Comparison of ENCODE assay signal across 8 mouse cellular contexts in genomic region chr5:112325546-112326445, GRCm38 (mm10). TPM values are rescaled to one million over a fixed set of nuclear protein-coding genes. Genes with fewer than 3 reads are reported as not detected.
DNase-seq lines count a peak whose midpoint lies in the region; ATAC-seq and TF ChIP-seq lines count a peak whose summit lies in the region.

Gene Tfip11, plus strand, starts transcription at chr5:112326358.

- peak; percentile 96 for DNase-seq in 416B (ENCODE audit: low read depth)
- peak; percentile 94 for DNase-seq in heart, adult 8-10 months (ENCODE audit: low spot score)
- DNase-seq in kidney, adult 9 months: peak; percentile 97
- peak; percentile 92 for DNase-seq in limb, embryonic 14.5 days (ENCODE audit: low spot score)
- DNase-seq in midbrain, postnatal 0 days (ENCODE audit: low spot score): peak; percentile 97
- peak; percentile 85 to 91 for DNase-seq in spleen, postnatal 14 days (ENCODE audit: low spot score in 2 of 2)

- peak within 1 kb of the TSS; percentile 87 for H3K27ac ChIP-seq in bone marrow, adult 2 months (ENCODE audit: control insufficient read depth, insufficient read depth, low read depth, low read length, poor library complexity)
- peak within 1 kb of the TSS; percentile 80 for H3K27ac ChIP-seq in embryonic facial prominence, embryonic 15.5 days (replicated peaks)
- no peak within 1 kb of the TSS for H3K27ac ChIP-seq in limb, embryonic 14.5 days (replicated peaks; ENCODE audit: low read depth, low read length)
- H3K27ac ChIP-seq in midbrain, postnatal 0 days (ENCODE audit: low read depth, low read length): peak within 1 kb of the TSS; percentile 77

- H3K9ac ChIP-seq in embryonic facial prominence, embryonic 15.5 days: peak within 1 kb of the TSS; percentile 75
- H3K9ac ChIP-seq in limb, embryonic 14.5 days (ENCODE audit: low read depth, low read length, severe bottlenecking): peak within 1 kb of the TSS; percentile 67
- H3K9ac ChIP-seq in midbrain, postnatal 0 days (replicated peaks; ENCODE audit: low read length, poor library complexity, severe bottlenecking): peak within 1 kb of the TSS; percentile 74

- H3K4me3 ChIP-seq in bone marrow, adult 2 months (replicated peaks; ENCODE audit: control insufficient read depth, low read depth, low read length): peak within 1 kb of the TSS; percentile 83
- peak within 1 kb of the TSS; percentile 94 for H3K4me3 ChIP-seq in embryonic facial prominence, embryonic 15.5 days (replicated peaks)
- H3K4me3 ChIP-seq in limb, embryonic 14.5 days (replicated peaks; ENCODE audit: low read length): peak within 1 kb of the TSS; percentile 91
- peak within 1 kb of the TSS; percentile 73 for H3K4me3 ChIP-seq in midbrain, postnatal 0 days (ENCODE audit: low read depth, low read length)

- H3K9me3 ChIP-seq in embryonic facial prominence, embryonic 15.5 days (replicated peaks): no peaks in the 10 kb centered on the region
- no peaks in the 10 kb centered on the region for H3K9me3 ChIP-seq in limb, embryonic 14.5 days (ENCODE audit: control insufficient read depth, low read length)
- H3K9me3 ChIP-seq in midbrain, postnatal 0 days (ENCODE audit: low read length): no peaks in the 10 kb centered on the region

- 4% methylated on average over 48 of the region's 48 CpGs for WGBS in bone marrow, adult 2 months
- 7% methylated on average over 48 of the region's 48 CpGs for WGBS in embryonic facial prominence, embryonic 15.5 days
- 7% methylated on average over 48 of the region's 48 CpGs for WGBS in limb, embryonic 14.5 days
- WGBS in midbrain, postnatal 0 days: 7% methylated on average over 48 of the region's 48 CpGs

- peak; percentile 82 for ATAC-seq in embryonic facial prominence, embryonic 15.5 days (ENCODE audit: insufficient number of reproducible peaks, low FRiP score, low TSS enrichment, low read depth)
- ATAC-seq in limb, embryonic 14.5 days (ENCODE audit: low FRiP score, low read depth): peak; percentile 92
- peak; percentile 93 for ATAC-seq in midbrain, postnatal 0 days (ENCODE audit: low FRiP score)

- H3K36me3 ChIP-seq in embryonic facial prominence, embryonic 15.5 days: peaks cover 33% of the 10 kb centered on the region
- peaks cover 26% of the 10 kb centered on the region for H3K36me3 ChIP-seq in limb, embryonic 14.5 days (ENCODE audit: control insufficient read depth, insufficient read depth, low read length)
- H3K36me3 ChIP-seq in midbrain, postnatal 0 days (ENCODE audit: insufficient read depth, low read length): peaks cover 22% of the 10 kb centered on the region

- no peaks in the 10 kb centered on the region for H3K27me3 ChIP-seq in embryonic facial prominence, embryonic 15.5 days
- no peaks in the 10 kb centered on the region for H3K27me3 ChIP-seq in limb, embryonic 14.5 days (ENCODE audit: control insufficient read depth, insufficient read depth, low read length)
- H3K27me3 ChIP-seq in midbrain, postnatal 0 days (ENCODE audit: insufficient read depth, low read length): no peaks in the 10 kb centered on the region

- H3K4me2 ChIP-seq in embryonic facial prominence, embryonic 15.5 days (replicated peaks): peak within 1 kb of the TSS; percentile 65
- peak within 1 kb of the TSS; percentile 65 for H3K4me2 ChIP-seq in limb, embryonic 14.5 days (replicated peaks; ENCODE audit: low read depth, low read length, severe bottlenecking)
- peak within 1 kb of the TSS; percentile 88 for H3K4me2 ChIP-seq in midbrain, postnatal 0 days (ENCODE audit: low read depth, low read length, poor library complexity, severe bottlenecking)

- TF ChIP-seq CTCF in bone marrow, adult 2 months (IDR thresholded peaks at IDR 0.05; ENCODE audit: control insufficient read depth, insufficient read depth, low read length): no peak
- TF ChIP-seq CTCF in midbrain, postnatal 0 days (IDR thresholded peaks at IDR 0.05): peak; percentile 45

- peaks cover 1% of the 10 kb centered on the region; the same call in 1 of the 2 replicates for H3K4me1 ChIP-seq in bone marrow, adult 2 months (ENCODE audit: control insufficient read depth, insufficient read depth, low read length)
- H3K4me1 ChIP-seq in embryonic facial prominence, embryonic 15.5 days: peaks cover 30% of the 10 kb centered on the region
- peaks cover 6% of the 10 kb centered on the region for H3K4me1 ChIP-seq in limb, embryonic 14.5 days (ENCODE audit: control insufficient read depth, insufficient read depth, low read length)
- H3K4me1 ChIP-seq in midbrain, postnatal 0 days (ENCODE audit: insufficient read depth, low read length): peaks cover 5% of the 10 kb centered on the region; the same call in 1 of the 2 replicates

- TF ChIP-seq POLR2A in bone marrow, adult 2 months (IDR thresholded peaks at IDR 0.05; ENCODE audit: borderline replicate concordance, control insufficient read depth, low read depth, low read length): peak; percentile 84; the same call in 1 of the 2 replicates
- TF ChIP-seq POLR2A in limb, embryonic 14.5 days (IDR thresholded peaks at IDR 0.05; ENCODE audit: borderline replicate concordance, extremely low read depth, insufficient read depth, insufficient read length): peak; percentile 88; the same call in 1 of the 2 replicates

RNA-seq across cellular contexts. Expression of gene Tfip11, which starts in this region (rescaled TPM):
- 10.2 and 20.3 TPM in 2 replicates for polyA plus RNA-seq in bone marrow, adult 2 months (2011; ENCODE audit: insufficient read depth, insufficient read length, low replicate concordance, missing spikeins)
- 30.5 and 31.1 TPM in 2 replicates for polyA plus RNA-seq in embryonic facial prominence, embryonic 15.5 days (2015; fragmentation: Nextera tagmentation; extraction: Ambion mirVana)
- total RNA-seq in heart, adult 8-10 months (2022): 10 to 100 TPM; 17.0 to 19.1 (median 18.4) TPM
- polyA plus RNA-seq in limb, embryonic 14.5 days (2012; rRNA removed): 33.4 and 35.2 TPM in 2 replicates
- polyA plus RNA-seq in limb, embryonic 14.5 days (2014; fragmentation: Nextera tagmentation; extraction: Ambion mirVana): 23.1 and 25.9 TPM in 2 replicates
- 19.8 and 20.8 TPM in 2 replicates for total RNA-seq in midbrain, postnatal 0 days (2014; rRNA removed)
- polyA plus RNA-seq in midbrain, postnatal 0 days (2015; fragmentation: Nextera tagmentation; extraction: Ambion mirVana): 27.4 and 29.0 TPM in 2 replicates
